Mouse (Mus musculus) cortical plate, adult 2 months (tissue): ENCODE results near the gene Evi5.

Source experiments
- CTCF ChIP-seq: fragments of 200-500 bp; IDR thresholded peaks from 2 replicates; pipeline ENCODE4 v1.5.1; 2011; ENCODE audit warnings: mild to moderate bottlenecking, control low read depth, low read length; ENCODE audit not compliant: insufficient read depth; ENCODE audit errors: extremely low read depth
- POLR2A ChIP-seq: fragments of 200-500 bp; IDR thresholded peaks from 2 replicates; pipeline ENCODE4 v1.6.1; 2011; ENCODE audit warnings: mild to moderate bottlenecking, low read length, control low read depth; ENCODE audit not compliant: insufficient read depth; ENCODE audit errors: extremely low read depth

GRCm38 (mm10) chr5:107726281-107727006 is 148.5 kb downstream of the Evi5 start:
- TF ChIP-seq CTCF (no peak), POLR2A (no peak)
